Mouse (Mus musculus) naive thymus-derived CD4-positive, alpha-beta T cell, adult 2 months (primary cell): Measurements from ENCODE around the gene Cdkl5.
A peak's percentile ranks its signal among the peaks of the same experiment; 100 is the strongest.
"Not testable (repeated sequence)": the region's sequence is repeated elsewhere in the genome, so short reads cannot be mapped to it uniquely, and the experiment has no call there.

Experiments used
- DNase-seq: peaks from one replicate; pipeline ENCODE4 v3.0.0-alpha.2; 2011; ENCODE audit warnings: low read depth

Cdkl5 gene

GRCm38 (mm10) chrX:160906952-160907351 is 87.6 kb downstream of the Cdkl5 start, which contains the start of gene Gja6:
Gene Gja6 (minus strand): TSS chrX:160907052.
- no peak for DNase-seq

GRCm38 (mm10) chrX:160906477-160906876 is 88.0 kb downstream of the Cdkl5 start:
- DNase-seq: no peak

GRCm38 (mm10) chrX:160905913-160906312 is 88.6 kb downstream of the Cdkl5 start:
- no peak for DNase-seq

GRCm38 (mm10) chrX:160905041-160905678 is 89.3 kb downstream of the Cdkl5 start:
- DNase-seq: no peak

- no peak for DNase-seq
Observed at GRCm38 (mm10) chrX:160901118-160901517, 93.4 kb downstream of the Cdkl5 start.

GRCm38 (mm10) chrX:160892077-160892476 is 102.4 kb downstream of the Cdkl5 start:
- DNase-seq: no peak

- no peak for DNase-seq
Observed at GRCm38 (mm10) chrX:160886301-160886700, 108.2 kb downstream of the Cdkl5 start.

GRCm38 (mm10) chrX:160866576-160866975 is 127.9 kb downstream of the Cdkl5 start:
- DNase-seq: no peak

- no peak for DNase-seq
Observed at GRCm38 (mm10) chrX:160865022-160865421, 129.5 kb downstream of the Cdkl5 start.

- DNase-seq: no peak
Observed at GRCm38 (mm10) chrX:160863689-160864383, 130.7 kb downstream of the Cdkl5 start.

- DNase-seq: no peak
Observed at GRCm38 (mm10) chrX:160808226-160808625, 186.3 kb downstream of the Cdkl5 start.

- no peak for DNase-seq
Observed at GRCm38 (mm10) chrX:160804409-160805150, 189.9 kb downstream of the Cdkl5 start.

- no peak for DNase-seq
Observed at GRCm38 (mm10) chrX:160794920-160795319, 199.6 kb downstream of the Cdkl5 start.

GRCm38 (mm10) chrX:160782276-160782675 is 212.2 kb downstream of the Cdkl5 start:
- DNase-seq: no peak

GRCm38 (mm10) chrX:160773033-160773432 is 221.5 kb downstream of the Cdkl5 start:
- no peak for DNase-seq

- not testable (repeated sequence) for DNase-seq
Observed at GRCm38 (mm10) chrX:160769622-160770021, 224.9 kb downstream of the Cdkl5 start.

- no peak for DNase-seq
Observed at GRCm38 (mm10) chrX:160767713-160768112, 226.8 kb downstream of the Cdkl5 start, which contains the start of gene Rs1. Gene Rs1 (plus strand): TSS chrX:160768013.

- no peak for DNase-seq
Observed at GRCm38 (mm10) chrX:160766233-160766616, 228.3 kb downstream of the Cdkl5 start.

GRCm38 (mm10) chrX:160765389-160766232 is 228.9 kb downstream of the Cdkl5 start:
- peak; percentile 93 for DNase-seq

- DNase-seq: no peak
Observed at GRCm38 (mm10) chrX:160750808-160751207, 243.7 kb downstream of the Cdkl5 start.

- no peak for DNase-seq
Observed at GRCm38 (mm10) chrX:160748653-160749052, 245.9 kb downstream of the Cdkl5 start.

GRCm38 (mm10) chrX:160745399-160745798 is 249.1 kb downstream of the Cdkl5 start:
- no peak for DNase-seq
